Mouse (Mus musculus): ENCODE measurements around the gene Slc44a5. TPM values are rescaled to one million over a fixed set of nuclear protein-coding genes. Genes with fewer than 3 reads are reported as not detected.

Slc44a5 gene
- 1.0 and 1.4 TPM in 2 replicates for polyA plus RNA-seq (2014; fragmentation: Nextera tagmentation; extraction: Ambion mirVana)

DNA sequence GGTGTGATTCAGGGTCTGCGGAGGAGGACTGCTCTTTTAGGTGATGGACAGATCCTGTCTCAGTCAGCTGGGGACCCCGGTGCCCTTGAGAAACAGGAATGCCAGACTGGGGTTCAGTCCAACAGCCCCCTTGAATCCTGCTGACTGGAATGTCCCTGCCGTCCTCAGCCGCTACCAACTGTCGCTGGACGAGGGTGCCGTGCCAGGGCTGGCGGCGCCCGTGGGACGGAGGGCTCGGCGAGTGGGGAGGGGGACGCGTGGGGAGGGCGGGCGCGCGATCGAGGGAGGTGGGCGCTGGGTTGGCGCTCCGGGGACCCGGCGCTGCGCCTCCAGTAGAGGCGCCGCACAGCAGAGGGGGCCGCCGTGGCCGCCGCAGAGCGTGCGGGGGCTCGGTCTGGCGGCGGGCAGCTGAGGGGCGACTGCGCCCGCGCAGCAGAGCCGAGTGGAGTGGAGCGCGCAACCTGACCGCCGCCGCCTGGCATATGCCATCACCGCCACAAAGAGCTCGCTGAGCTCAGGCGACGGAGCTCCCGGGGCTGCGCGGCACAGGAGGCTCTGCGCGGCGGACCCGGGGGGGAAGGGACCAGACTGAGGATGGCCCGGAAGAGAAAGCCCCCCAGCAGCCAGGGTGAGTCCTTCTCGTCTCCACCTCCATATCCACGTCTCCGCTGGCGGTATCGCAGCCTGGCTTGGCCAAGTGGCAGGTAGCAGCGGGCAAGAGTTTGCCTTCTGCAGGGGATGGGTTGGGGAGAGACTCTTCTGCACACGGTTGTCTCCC is at the start of gene Slc44a5:
Gene Slc44a5 (plus strand): TSS at position 266 of the 778 bp plus-strand sequence.
- WGBS = under 1% methylated on average over 61 of the region's 66 CpGs
- Histone ChIP-seq H3K4me3 (ENCODE audit: control insufficient read depth in 1 of 2, insufficient read depth in 1 of 2, low read depth in 1 of 2, low read length in 2 of 2) (peak within 1 kb of the TSS; percentile 48 to 56), H3K27ac (replicated peaks in 1 of 2; ENCODE audit: control insufficient read depth in 1 of 2, insufficient read depth in 1 of 2, low read depth in 2 of 2, low read length in 2 of 2) (no peak within 1 kb of the TSS), H3K9me3 (ENCODE audit: control insufficient read depth, low read length) (no peaks in the 10 kb centered on the region), H3K4me2 (ENCODE audit: low read length) (peak within 1 kb of the TSS; percentile 97), H3K9ac (ENCODE audit: low read length) (peak within 1 kb of the TSS; percentile 72), H3K36me3 (ENCODE audit: control insufficient read depth, insufficient read depth, low read length) (no peaks in the 10 kb centered on the region), H3K4me1 (ENCODE audit: control insufficient read depth in 2 of 2, insufficient read depth in 2 of 2, low read length in 2 of 2) (peaks cover 0 to 2% of the 10 kb centered on the region in 2 experiments; a peak in 1 of 4 replicates), H3K27me3 (ENCODE audit: control insufficient read depth, insufficient read depth, low read length) (peaks cover 15% of the 10 kb centered on the region)
- ATAC-seq (ENCODE audit: insufficient number of reproducible peaks, insufficient read depth, low FRiP score, low read depth) = 0 out of 2 replicates have a peak, but pooled peaks have one; percentile 39

DNA sequence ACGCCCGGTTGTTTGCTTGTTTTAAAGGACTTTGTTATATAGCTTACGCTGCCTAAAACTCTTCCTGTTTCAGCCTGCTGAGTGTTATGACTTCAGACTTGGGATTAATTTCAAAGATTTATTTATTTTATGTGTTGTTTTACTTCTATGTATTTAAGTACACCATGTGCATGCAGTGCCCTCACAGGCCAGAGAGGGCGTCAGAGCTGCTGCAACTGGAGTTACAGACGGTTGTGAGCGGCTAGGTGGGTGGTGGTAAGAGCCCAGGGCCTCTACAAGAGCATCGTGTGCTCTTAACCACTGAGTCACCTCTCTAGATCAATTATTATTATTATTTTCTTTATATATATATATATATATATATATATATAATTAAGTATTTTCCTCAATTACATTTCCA is 46.9 kb upstream of the Slc44a5 start:
- Histone ChIP-seq H3K4me1 (ENCODE audit: control insufficient read depth in 2 of 2, insufficient read depth in 2 of 2, low read length in 2 of 2) (no peaks in the 10 kb centered on the region), H3K27me3 (ENCODE audit: control insufficient read depth, insufficient read depth, low read length) (no peaks in the 10 kb centered on the region), H3K4me2 (ENCODE audit: low read length) (no peak overlapping the region), H3K4me3 (ENCODE audit: control insufficient read depth in 1 of 2, insufficient read depth in 1 of 2, low read depth in 1 of 2, low read length in 2 of 2) (no peak overlapping the region), H3K27ac (replicated peaks in 1 of 2; ENCODE audit: control insufficient read depth in 1 of 2, insufficient read depth in 1 of 2, low read depth in 2 of 2, low read length in 2 of 2) (no peak overlapping the region), H3K36me3 (ENCODE audit: control insufficient read depth, insufficient read depth, low read length) (peaks cover 91% of the 10 kb centered on the region), H3K9ac (ENCODE audit: low read length) (no peak overlapping the region), H3K9me3 (ENCODE audit: control insufficient read depth, low read length) (no peaks in the 10 kb centered on the region)
- ATAC-seq (ENCODE audit: insufficient number of reproducible peaks, insufficient read depth, low FRiP score, low read depth) = no peak
- 89% methylated on average over 7 of the region's 7 CpGs for WGBS

GRCm38 (mm10) chr3:153929526-153929925 is 43.7 kb upstream of the Slc44a5 start:
- H3K4me2 ChIP-seq (ENCODE audit: low read length) = no peak overlapping the region
- H3K27ac ChIP-seq (replicated peaks in 1 of 2; ENCODE audit: control insufficient read depth in 1 of 2, insufficient read depth in 1 of 2, low read depth in 2 of 2, low read length in 2 of 2) = no peak overlapping the region
- H3K9me3 ChIP-seq (ENCODE audit: control insufficient read depth, low read length) = no peaks in the 10 kb centered on the region
- no peaks in the 10 kb centered on the region for H3K27me3 ChIP-seq (ENCODE audit: control insufficient read depth, insufficient read depth, low read length)
- no peak for ATAC-seq (ENCODE audit: insufficient number of reproducible peaks, insufficient read depth, low FRiP score, low read depth)
- H3K4me1 ChIP-seq (ENCODE audit: control insufficient read depth in 2 of 2, insufficient read depth in 2 of 2, low read length in 2 of 2) = no peaks in the 10 kb centered on the region
- peaks cover 95% of the 10 kb centered on the region for H3K36me3 ChIP-seq (ENCODE audit: control insufficient read depth, insufficient read depth, low read length)
- H3K4me3 ChIP-seq (ENCODE audit: control insufficient read depth in 1 of 2, insufficient read depth in 1 of 2, low read depth in 1 of 2, low read length in 2 of 2) = no peak overlapping the region
- no peak overlapping the region for H3K9ac ChIP-seq (ENCODE audit: low read length)
- 85% methylated on average over 11 of the region's 11 CpGs for WGBS

- Histone ChIP-seq H3K4me2 (ENCODE audit: low read length) (no peak overlapping the region), H3K4me1 (ENCODE audit: control insufficient read depth in 2 of 2, insufficient read depth in 2 of 2, low read length in 2 of 2) (peaks cover 9 to 11% of the 10 kb centered on the region in 2 experiments), H3K27ac (replicated peaks in 1 of 2; ENCODE audit: control insufficient read depth in 1 of 2, insufficient read depth in 1 of 2, low read depth in 2 of 2, low read length in 2 of 2) (no peak overlapping the region), H3K27me3 (ENCODE audit: control insufficient read depth, insufficient read depth, low read length) (no peaks in the 10 kb centered on the region), H3K9ac (ENCODE audit: low read length) (no peak overlapping the region), H3K9me3 (ENCODE audit: control insufficient read depth, low read length) (no peaks in the 10 kb centered on the region), H3K36me3 (ENCODE audit: control insufficient read depth, insufficient read depth, low read length) (peaks cover 93% of the 10 kb centered on the region), H3K4me3 (ENCODE audit: control insufficient read depth in 1 of 2, insufficient read depth in 1 of 2, low read depth in 1 of 2, low read length in 2 of 2) (no peak overlapping the region)
- 75% methylated on average over 5 of the region's 5 CpGs for WGBS
- no peak for ATAC-seq (ENCODE audit: insufficient number of reproducible peaks, insufficient read depth, low FRiP score, low read depth)
Measured at GRCm38 (mm10) chr3:153932461-153932860, 40.8 kb upstream of the Slc44a5 start.

DNA sequence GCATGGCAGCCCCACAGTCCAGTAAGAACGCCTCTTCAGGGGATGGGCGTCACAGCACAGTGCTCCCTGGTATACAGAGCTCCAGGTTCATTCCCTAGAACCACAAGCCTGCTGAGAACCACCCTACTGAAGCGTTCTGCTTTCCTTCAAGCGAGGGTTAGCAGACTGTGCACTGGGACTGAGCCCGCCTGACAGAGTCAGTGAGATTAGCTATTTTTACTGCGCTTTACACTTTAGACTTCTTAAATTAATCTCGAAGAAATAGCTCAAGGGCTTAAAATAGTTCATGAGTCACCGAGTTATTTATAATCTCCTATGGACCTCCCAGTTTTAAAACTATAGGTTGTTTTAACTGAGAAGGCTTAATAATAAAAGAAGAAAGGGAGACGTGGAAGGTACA is 37.4 kb upstream of the Slc44a5 start:
- WGBS = 21% methylated on average over 9 of the region's 9 CpGs
- Histone ChIP-seq H3K4me1 (ENCODE audit: control insufficient read depth in 2 of 2, insufficient read depth in 2 of 2, low read length in 2 of 2) (peaks cover 11 to 16% of the 10 kb centered on the region in 2 experiments), H3K9ac (ENCODE audit: low read length) (peak overlapping the region; percentile 49; the same call in 1 of the 2 replicates), H3K9me3 (ENCODE audit: control insufficient read depth, low read length) (no peaks in the 10 kb centered on the region), H3K27ac (replicated peaks in 1 of 2; ENCODE audit: control insufficient read depth in 1 of 2, insufficient read depth in 1 of 2, low read depth in 2 of 2, low read length in 2 of 2) (peak overlapping the region; percentile 97 to 99), H3K4me3 (ENCODE audit: control insufficient read depth in 1 of 2, insufficient read depth in 1 of 2, low read depth in 1 of 2, low read length in 2 of 2) (no peak overlapping the region), H3K36me3 (ENCODE audit: control insufficient read depth, insufficient read depth, low read length) (peaks cover 96% of the 10 kb centered on the region), H3K4me2 (ENCODE audit: low read length) (peak overlapping the region; percentile 31; the same call in 1 of the 2 replicates), H3K27me3 (ENCODE audit: control insufficient read depth, insufficient read depth, low read length) (no peaks in the 10 kb centered on the region)
- peak; percentile 87 for ATAC-seq (ENCODE audit: insufficient number of reproducible peaks, insufficient read depth, low FRiP score, low read depth)

- no peak overlapping the region for H3K9ac ChIP-seq (ENCODE audit: low read length)
- no peak for ATAC-seq (ENCODE audit: insufficient number of reproducible peaks, insufficient read depth, low FRiP score, low read depth)
- H3K4me3 ChIP-seq (ENCODE audit: control insufficient read depth in 1 of 2, insufficient read depth in 1 of 2, low read depth in 1 of 2, low read length in 2 of 2) = no peak overlapping the region
- H3K36me3 ChIP-seq (ENCODE audit: control insufficient read depth, insufficient read depth, low read length) = peaks cover 94% of the 10 kb centered on the region
- H3K4me1 ChIP-seq (ENCODE audit: control insufficient read depth in 2 of 2, insufficient read depth in 2 of 2, low read length in 2 of 2) = peaks cover 11 to 21% of the 10 kb centered on the region in 2 experiments
- H3K27ac ChIP-seq (replicated peaks in 1 of 2; ENCODE audit: control insufficient read depth in 1 of 2, insufficient read depth in 1 of 2, low read depth in 2 of 2, low read length in 2 of 2) = peak overlapping the region; percentile 14; a peak in 2 of 4 replicates
- no peak overlapping the region for H3K4me2 ChIP-seq (ENCODE audit: low read length)
- H3K27me3 ChIP-seq (ENCODE audit: control insufficient read depth, insufficient read depth, low read length) = no peaks in the 10 kb centered on the region
- no peaks in the 10 kb centered on the region for H3K9me3 ChIP-seq (ENCODE audit: control insufficient read depth, low read length)
- 87% methylated on average over 17 of the region's 17 CpGs for WGBS
Measured at GRCm38 (mm10) chr3:153937116-153937810, 36.0 kb upstream of the Slc44a5 start.

DNA sequence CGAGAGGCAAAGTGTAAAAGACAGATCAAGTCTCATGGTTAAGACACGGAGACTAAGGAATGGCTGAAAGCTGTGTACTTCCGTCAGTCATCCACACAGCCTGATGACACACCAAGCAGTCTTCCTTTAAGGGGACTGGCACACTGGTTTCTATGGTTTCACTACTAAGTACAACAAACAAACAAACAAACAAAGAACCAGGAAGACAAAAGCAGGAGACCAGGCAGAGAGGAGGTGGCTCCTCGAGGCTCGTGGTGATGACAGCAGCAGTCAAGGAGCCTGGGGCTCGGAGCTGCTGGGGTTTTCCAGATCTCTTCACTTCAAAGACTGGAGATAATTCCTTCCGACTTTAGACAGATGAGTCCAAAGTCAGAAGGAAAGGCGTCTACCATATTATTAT is 33.2 kb upstream of the Slc44a5 start:
- H3K27ac ChIP-seq (replicated peaks in 1 of 2; ENCODE audit: control insufficient read depth in 1 of 2, insufficient read depth in 1 of 2, low read depth in 2 of 2, low read length in 2 of 2) = no peak overlapping the region
- WGBS = 50% methylated on average over 8 of the region's 8 CpGs
- no peak overlapping the region for H3K4me3 ChIP-seq (ENCODE audit: control insufficient read depth in 1 of 2, insufficient read depth in 1 of 2, low read depth in 1 of 2, low read length in 2 of 2)
- H3K9me3 ChIP-seq (ENCODE audit: control insufficient read depth, low read length) = no peaks in the 10 kb centered on the region
- peaks cover 66% of the 10 kb centered on the region for H3K36me3 ChIP-seq (ENCODE audit: control insufficient read depth, insufficient read depth, low read length)
- H3K4me2 ChIP-seq (ENCODE audit: low read length) = no peak overlapping the region
- no peaks in the 10 kb centered on the region for H3K27me3 ChIP-seq (ENCODE audit: control insufficient read depth, insufficient read depth, low read length)
- no peak overlapping the region for H3K9ac ChIP-seq (ENCODE audit: low read length)
- peaks cover 13 to 30% of the 10 kb centered on the region in 2 experiments for H3K4me1 ChIP-seq (ENCODE audit: control insufficient read depth in 2 of 2, insufficient read depth in 2 of 2, low read length in 2 of 2)
- no peak for ATAC-seq (ENCODE audit: insufficient number of reproducible peaks, insufficient read depth, low FRiP score, low read depth)

Measured in heart, embryonic 14.5 days (tissue).